In the genomic region with DNA sequence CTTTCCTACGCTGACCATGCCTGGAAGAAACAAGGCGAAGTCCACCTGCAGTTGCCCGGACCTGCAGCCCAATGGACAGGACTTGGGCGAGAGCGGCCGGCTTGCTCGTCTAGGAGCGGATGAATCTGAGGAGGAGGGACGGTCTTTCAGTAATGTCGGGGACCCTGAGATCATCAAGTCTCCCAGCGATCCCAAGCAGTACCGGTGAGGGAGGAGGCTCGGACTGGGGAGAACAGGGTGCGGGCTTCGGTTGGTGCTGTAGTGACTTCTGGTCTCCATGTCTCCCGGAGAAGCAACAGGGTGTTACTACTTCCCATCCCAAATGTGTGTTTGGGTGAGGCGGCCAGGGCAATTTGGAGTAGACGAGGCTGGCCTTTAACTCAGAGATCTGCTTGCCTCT, we compare ENCODE assay signal across 8 mouse cellular contexts. TPM values are rescaled to one million over a fixed set of nuclear protein-coding genes. Genes with fewer than 3 reads are reported as not detected.
DNase-seq lines count a peak whose midpoint lies in the region; ATAC-seq and TF ChIP-seq lines count a peak whose summit lies in the region.

No protein-coding gene starts in this region.

- WGBS in kidney, embryonic 15.5 days: 0% methylated on average over 18 of the region's 18 CpGs
- under 1% methylated on average over 18 of the region's 18 CpGs for WGBS in bone marrow, adult 2 months
- under 1% methylated on average over 18 of the region's 18 CpGs for WGBS in forebrain, embryonic 15.5 days
- under 1% methylated on average over 18 of the region's 18 CpGs for WGBS in liver, embryonic 15.5 days (ENCODE audit: insufficient replicate concordance)

- ATAC-seq in kidney, embryonic 15.5 days (replicated peaks; ENCODE audit: low FRiP score): peak; percentile 33
- no peak; the same call in 1 of the 2 replicates for ATAC-seq in forebrain, embryonic 15.5 days (replicated peaks)
- ATAC-seq in liver, embryonic 15.5 days (ENCODE audit: insufficient read depth): peak; percentile 41

- no peak for TF ChIP-seq POLR2A in bone marrow, adult 2 months (IDR thresholded peaks at IDR 0.05; ENCODE audit: borderline replicate concordance, control insufficient read depth, low read depth, low read length)

- peaks cover 18% of the 10 kb centered on the region for H3K4me1 ChIP-seq in kidney, embryonic 15.5 days
- H3K4me1 ChIP-seq in bone marrow, adult 2 months (ENCODE audit: control insufficient read depth, insufficient read depth, low read length): no peaks in the 10 kb centered on the region; the same call in 1 of the 2 replicates
- H3K4me1 ChIP-seq in forebrain, embryonic 15.5 days: peaks cover 33% of the 10 kb centered on the region
- peaks cover 20% of the 10 kb centered on the region for H3K4me1 ChIP-seq in liver, embryonic 15.5 days (replicated peaks)

- H3K27ac ChIP-seq in kidney, embryonic 15.5 days: peak overlapping the region; percentile 97
- H3K27ac ChIP-seq in bone marrow, adult 2 months (ENCODE audit: control insufficient read depth, insufficient read depth, low read depth, low read length, poor library complexity): peak overlapping the region; percentile 95
- peak overlapping the region; percentile 91 for H3K27ac ChIP-seq in forebrain, embryonic 15.5 days (replicated peaks)
- peak overlapping the region; percentile 94 for H3K27ac ChIP-seq in liver, embryonic 15.5 days (replicated peaks)

- 0 out of 2 replicates have a peak, but pooled peaks cover 3% of the 10 kb centered on the region for H3K27me3 ChIP-seq in kidney, embryonic 15.5 days
- 0 out of 2 replicates have a peak, but pooled peaks cover 2% of the 10 kb centered on the region for H3K27me3 ChIP-seq in forebrain, embryonic 15.5 days
- H3K27me3 ChIP-seq in liver, embryonic 15.5 days: no peaks in the 10 kb centered on the region

- peaks cover 14% of the 10 kb centered on the region for H3K36me3 ChIP-seq in kidney, embryonic 15.5 days
- no peaks in the 10 kb centered on the region for H3K36me3 ChIP-seq in forebrain, embryonic 15.5 days
- H3K36me3 ChIP-seq in liver, embryonic 15.5 days (replicated peaks): peaks cover 15% of the 10 kb centered on the region

- H3K4me2 ChIP-seq in kidney, embryonic 15.5 days: peak overlapping the region; percentile 76
- peak overlapping the region; percentile 89 for H3K4me2 ChIP-seq in forebrain, embryonic 15.5 days (replicated peaks)
- H3K4me2 ChIP-seq in liver, embryonic 15.5 days: peak overlapping the region; percentile 81

- no peak for DNase-seq in kidney, postnatal 14 days
- no peak for DNase-seq in yolk sac, embryonic 10.5 days (ENCODE audit: low spot score)
- no peak for DNase-seq in spleen, postnatal 36 days (ENCODE audit: low spot score in 2 of 2)
- no peak for DNase-seq in testis, postnatal 14 days (ENCODE audit: low spot score)

- H3K4me3 ChIP-seq in kidney, embryonic 15.5 days (replicated peaks): peak overlapping the region; percentile 88
- peak overlapping the region; percentile 91 for H3K4me3 ChIP-seq in bone marrow, adult 2 months (replicated peaks; ENCODE audit: control insufficient read depth, low read depth, low read length)
- peak overlapping the region; percentile 80 for H3K4me3 ChIP-seq in forebrain, embryonic 15.5 days
- peak overlapping the region; percentile 88 for H3K4me3 ChIP-seq in liver, embryonic 15.5 days (replicated peaks)

- TF ChIP-seq CTCF in bone marrow, adult 2 months (IDR thresholded peaks at IDR 0.05; ENCODE audit: control insufficient read depth, insufficient read depth, low read length): no peak

- H3K9ac ChIP-seq in kidney, embryonic 15.5 days: peak overlapping the region; percentile 84
- peak overlapping the region; percentile 92 for H3K9ac ChIP-seq in forebrain, embryonic 15.5 days (replicated peaks)
- peak overlapping the region; percentile 90 for H3K9ac ChIP-seq in liver, embryonic 15.5 days

- no peaks in the 10 kb centered on the region for H3K9me3 ChIP-seq in kidney, embryonic 15.5 days (replicated peaks)
- no peaks in the 10 kb centered on the region for H3K9me3 ChIP-seq in forebrain, embryonic 15.5 days
- no peaks in the 10 kb centered on the region for H3K9me3 ChIP-seq in liver, embryonic 15.5 days (replicated peaks)

RNA-seq across cellular contexts. Expression of gene Nrd1, which starts 0.5 kb away (rescaled TPM):
- 65.9 and 71.8 TPM in 2 replicates for polyA plus RNA-seq in kidney, embryonic 15.5 days (2015; fragmentation: Nextera tagmentation; extraction: Ambion mirVana)
- polyA plus RNA-seq in bone marrow, adult 2 months (2011; ENCODE audit: insufficient read depth, insufficient read length, low replicate concordance, missing spikeins): 61.2 and 113 TPM in 2 replicates
- 78.0 and 83.4 TPM in 2 replicates for polyA plus RNA-seq in forebrain, embryonic 15.5 days (2015; fragmentation: Nextera tagmentation; extraction: Ambion mirVana)
- polyA plus RNA-seq in liver, embryonic 15.5 days (2015; fragmentation: Nextera tagmentation; extraction: Ambion mirVana): 33.7 and 33.8 TPM in 2 replicates
